Mouse (Mus musculus): ENCODE measurements around the gene Arhgap9. TPM values are rescaled to one million over a fixed set of nuclear protein-coding genes. Genes with fewer than 3 reads are reported as not detected.

Gene Arhgap9
- total and polyA plus RNA-seq, 3 experiments = 43.3 to 89.2 (median 54.8) TPM

GRCm38 (mm10) chr10:127335271-127335670 lies 13.5 kb downstream of the Arhgap9 start:
- TF ChIP-seq POLR2AphosphoS5 (IDR thresholded peaks at IDR 0.05; ENCODE audit: insufficient replicate concordance, low read depth, low read length) = no peak
- TF ChIP-seq CTCF (IDR thresholded peaks at IDR 0.05; ENCODE audit: low read depth, low read length) = no peak
- no peak for TF ChIP-seq GATA1 (IDR thresholded peaks at IDR 0.05; ENCODE audit: borderline replicate concordance, low read length)
- no peak for TF ChIP-seq TAL1 (conservative IDR thresholded peaks at IDR 0.05; ENCODE audit: low read depth, low read length)
- no peak for TF ChIP-seq GATA2 (IDR thresholded peaks at IDR 0.05; ENCODE audit: borderline replicate concordance, low read depth, low read length)
- ATAC-seq (ENCODE audit: extremely low read depth, insufficient number of reproducible peaks, low FRiP score, poor library complexity, severe bottlenecking) (no peak), DNase-seq (ENCODE audit: low spot score) (no peak)
- H3K9me3 ChIP-seq (replicated peaks) = no peaks in the 10 kb centered on the region
- H3K4me3 ChIP-seq (ENCODE audit: low read depth, low read length) = no peak overlapping the region
- peaks cover 26% of the 10 kb centered on the region for H3K27me3 ChIP-seq (ENCODE audit: insufficient read depth, low read length)
- peaks cover 63% of the 10 kb centered on the region for H3K4me1 ChIP-seq (ENCODE audit: insufficient read depth, low read depth, low read length)
- peaks cover 26% of the 10 kb centered on the region for H3K36me3 ChIP-seq (replicated peaks)

GRCm38 (mm10) chr10:127336952-127337351 lies 15.2 kb downstream of the Arhgap9 start:
- peaks cover 43% of the 10 kb centered on the region for H3K27me3 ChIP-seq (ENCODE audit: insufficient read depth, low read length)
- ATAC-seq (ENCODE audit: extremely low read depth, insufficient number of reproducible peaks, low FRiP score, poor library complexity, severe bottlenecking) (no peak), DNase-seq (ENCODE audit: low spot score) (no peak)
- H3K4me3 ChIP-seq (ENCODE audit: low read depth, low read length) = no peak overlapping the region
- H3K4me1 ChIP-seq (ENCODE audit: insufficient read depth, low read depth, low read length) = peaks cover 64% of the 10 kb centered on the region
- no peak for TF ChIP-seq CTCF (IDR thresholded peaks at IDR 0.05; ENCODE audit: low read depth, low read length)
- no peak for TF ChIP-seq POLR2AphosphoS5 (IDR thresholded peaks at IDR 0.05; ENCODE audit: insufficient replicate concordance, low read depth, low read length)
- TF ChIP-seq GATA1 (IDR thresholded peaks at IDR 0.05; ENCODE audit: borderline replicate concordance, low read length) = no peak
- no peak for TF ChIP-seq TAL1 (conservative IDR thresholded peaks at IDR 0.05; ENCODE audit: low read depth, low read length)
- TF ChIP-seq GATA2 (IDR thresholded peaks at IDR 0.05; ENCODE audit: borderline replicate concordance, low read depth, low read length) = no peak
- H3K9me3 ChIP-seq (replicated peaks) = no peaks in the 10 kb centered on the region
- H3K36me3 ChIP-seq (replicated peaks) = peaks cover 9% of the 10 kb centered on the region

GRCm38 (mm10) chr10:127337536-127338099 lies 15.9 kb downstream of the Arhgap9 start:
- DNase-seq (ENCODE audit: low spot score) (no peak), ATAC-seq (ENCODE audit: extremely low read depth, insufficient number of reproducible peaks, low FRiP score, poor library complexity, severe bottlenecking) (no peak)
- TF ChIP-seq POLR2AphosphoS5 (IDR thresholded peaks at IDR 0.05; ENCODE audit: insufficient replicate concordance, low read depth, low read length) = no peak
- TF ChIP-seq CTCF (IDR thresholded peaks at IDR 0.05; ENCODE audit: low read depth, low read length) = no peak
- TF ChIP-seq GATA2 (IDR thresholded peaks at IDR 0.05; ENCODE audit: borderline replicate concordance, low read depth, low read length) = no peak
- TF ChIP-seq TAL1 (conservative IDR thresholded peaks at IDR 0.05; ENCODE audit: low read depth, low read length) = no peak
- no peak for TF ChIP-seq GATA1 (IDR thresholded peaks at IDR 0.05; ENCODE audit: borderline replicate concordance, low read length)
- no peaks in the 10 kb centered on the region for H3K9me3 ChIP-seq (replicated peaks)
- H3K4me3 ChIP-seq (ENCODE audit: low read depth, low read length) = no peak overlapping the region
- peaks cover 3% of the 10 kb centered on the region for H3K36me3 ChIP-seq (replicated peaks)
- peaks cover 66% of the 10 kb centered on the region for H3K4me1 ChIP-seq (ENCODE audit: insufficient read depth, low read depth, low read length)
- H3K27me3 ChIP-seq (ENCODE audit: insufficient read depth, low read length) = peaks cover 48% of the 10 kb centered on the region

GRCm38 (mm10) chr10:127338930-127339682 lies 17.3 kb downstream of the Arhgap9 start:
- Histone ChIP-seq H3K4me1 (ENCODE audit: insufficient read depth, low read depth, low read length) (peaks cover 67% of the 10 kb centered on the region), H3K9me3 (replicated peaks) (no peaks in the 10 kb centered on the region), H3K36me3 (replicated peaks) (no peaks in the 10 kb centered on the region), H3K27me3 (ENCODE audit: insufficient read depth, low read length) (peaks cover 48% of the 10 kb centered on the region), H3K4me3 (ENCODE audit: low read depth, low read length) (peak overlapping the region; percentile 71)
- ATAC-seq (ENCODE audit: extremely low read depth, insufficient number of reproducible peaks, low FRiP score, poor library complexity, severe bottlenecking) = peak; percentile 75
- TF ChIP-seq GATA2 (IDR thresholded peaks at IDR 0.05; ENCODE audit: borderline replicate concordance, low read depth, low read length) (no peak), CTCF (IDR thresholded peaks at IDR 0.05; ENCODE audit: low read depth, low read length) (peak; percentile 77)
- peak; percentile 84 for DNase-seq (ENCODE audit: low spot score)

- no peak for ATAC-seq (ENCODE audit: extremely low read depth, insufficient number of reproducible peaks, low FRiP score, poor library complexity, severe bottlenecking)
- Histone ChIP-seq H3K4me3 (ENCODE audit: low read depth, low read length) (peak overlapping the region; percentile 71), H3K27me3 (ENCODE audit: insufficient read depth, low read length) (peaks cover 54% of the 10 kb centered on the region)
These were observed 18.2 kb downstream of the Arhgap9 start for GRCm38 (mm10) chr10:127339683-127340576.

More at GRCm38 (mm10) chr10:127339683-127340576, 18.2 kb downstream of the Arhgap9 start:
- H3K4me1 ChIP-seq (ENCODE audit: insufficient read depth, low read depth, low read length) = peaks cover 67% of the 10 kb centered on the region
- H3K9me3 ChIP-seq (replicated peaks) = peaks cover 3% of the 10 kb centered on the region
- no peaks in the 10 kb centered on the region for H3K36me3 ChIP-seq (replicated peaks)
- no peak for TF ChIP-seq GATA1 (IDR thresholded peaks at IDR 0.05; ENCODE audit: borderline replicate concordance, low read length)
- no peak for TF ChIP-seq TAL1 (conservative IDR thresholded peaks at IDR 0.05; ENCODE audit: low read depth, low read length)
- TF ChIP-seq GATA2 (IDR thresholded peaks at IDR 0.05; ENCODE audit: borderline replicate concordance, low read depth, low read length) = no peak
- TF ChIP-seq CTCF (IDR thresholded peaks at IDR 0.05; ENCODE audit: low read depth, low read length) = no peak
- TF ChIP-seq POLR2AphosphoS5 (IDR thresholded peaks at IDR 0.05; ENCODE audit: insufficient replicate concordance, low read depth, low read length) = no peak
- no peak for DNase-seq (ENCODE audit: low spot score)
